Mouse (Mus musculus) limb, embryonic 14.5 days (tissue): ENCODE results near the gene Zdbf2. TPM values are rescaled to one million over a fixed set of nuclear protein-coding genes. Genes with fewer than 3 reads are reported as not detected.
A peak's percentile ranks its signal among the peaks of the same experiment; 100 is the strongest.

Experiments
- ATAC-seq: fragments of 200-750 bp; cut with Nextera tagmentation; 2 replicates; pipeline ENCODE4 v1.8.0; 2017; ENCODE audit warnings: low read depth, moderate number of reproducible peaks, moderate TSS enrichment; ENCODE audit not compliant: low FRiP score
- DNase-seq: peaks from one replicate; pipeline ENCODE4 v3.0.0-alpha.2; 2015; ENCODE audit warnings: low spot score
- H3K27ac ChIP-seq: fragments of 300-500 bp; sonication (generic); replicated peaks from 2 replicates; pipeline ENCODE4 v1.5.1; 2014; ENCODE audit warnings: low read depth, mild to moderate bottlenecking, low read length, moderate library complexity, mixed read lengths
- H3K27me3 ChIP-seq: fragments of 300-500 bp; sonication (generic); 2 replicates; pipeline ENCODE4 v1.6.1; 2014; ENCODE audit warnings: low read length, mixed read lengths; ENCODE audit not compliant: control insufficient read depth, insufficient read depth
- H3K36me3 ChIP-seq: fragments of 300-500 bp; sonication (generic); 2 replicates; pipeline ENCODE4 v1.6.1; 2014; ENCODE audit warnings: mild to moderate bottlenecking, low read length, moderate library complexity, mixed read lengths; ENCODE audit not compliant: control insufficient read depth, insufficient read depth
- H3K4me1 ChIP-seq: fragments of 300-500 bp; sonication (generic); 2 replicates; pipeline ENCODE4 v1.6.1; 2014; ENCODE audit warnings: antibody characterized with exemption, low read length, mixed read lengths; ENCODE audit not compliant: control insufficient read depth, insufficient read depth
- H3K4me2 ChIP-seq: fragments of 300-500 bp; sonication (generic); replicated peaks from 2 replicates; pipeline ENCODE4 v1.6.1; 2014; ENCODE audit warnings: low read depth, mild to moderate bottlenecking, low read length, moderate library complexity; ENCODE audit not compliant: severe bottlenecking
- H3K4me3 ChIP-seq: fragments of 300-500 bp; sonication (generic); replicated peaks from 2 replicates; pipeline ENCODE4 v1.5.1; 2014; ENCODE audit warnings: low read length
- H3K9ac ChIP-seq: fragments of 300-500 bp; sonication (generic); 2 replicates; pipeline ENCODE4 v1.6.1; 2014; ENCODE audit warnings: mild to moderate bottlenecking, low read depth, low read length, moderate library complexity; ENCODE audit not compliant: severe bottlenecking
- H3K9me3 ChIP-seq: fragments of 300-500 bp; sonication (generic); 2 replicates; pipeline ENCODE4 v1.6.1; 2016; ENCODE audit warnings: low read length; ENCODE audit not compliant: control insufficient read depth
- POLR2A ChIP-seq: fragments of 200-500 bp; IDR thresholded peaks from 2 replicates; pipeline ENCODE4 v1.8.0; 2012; ENCODE audit warnings: inconsistent platforms, mild to moderate bottlenecking, moderate library complexity, borderline replicate concordance; ENCODE audit not compliant: insufficient read depth, insufficient read length; ENCODE audit errors: extremely low read depth
- WGBS: fragments of 180-500 bp; shearing (Covaris S2); extraction: QIAGEN DNeasy Blood & Tissue Kit; methylation state at CpG from one replicate; pipeline ENCODE4 v1.1.7; 2014; 5-methylcytosine and 5-hydroxymethylcytosine counted together
- polyA plus RNA-seq, 2 experiments: library from polyadenylated mRNA; depleted of rRNA in 1 of 2; stranded (reverse) in 1 of 2; unstranded in 1 of 2; fragments of >200 nt; fragmentation: Nextera tagmentation in 1 of 2; extraction: Ambion mirVana in 1 of 2; gene quantifications; 2 replicates each; pipeline versions ENCODE4 v1.2.1 to v1.2.3; 2012 to 2014

Zdbf2 gene
- polyA plus RNA-seq, 2 experiments, result 7.8 to 18.0 TPM

DNA sequence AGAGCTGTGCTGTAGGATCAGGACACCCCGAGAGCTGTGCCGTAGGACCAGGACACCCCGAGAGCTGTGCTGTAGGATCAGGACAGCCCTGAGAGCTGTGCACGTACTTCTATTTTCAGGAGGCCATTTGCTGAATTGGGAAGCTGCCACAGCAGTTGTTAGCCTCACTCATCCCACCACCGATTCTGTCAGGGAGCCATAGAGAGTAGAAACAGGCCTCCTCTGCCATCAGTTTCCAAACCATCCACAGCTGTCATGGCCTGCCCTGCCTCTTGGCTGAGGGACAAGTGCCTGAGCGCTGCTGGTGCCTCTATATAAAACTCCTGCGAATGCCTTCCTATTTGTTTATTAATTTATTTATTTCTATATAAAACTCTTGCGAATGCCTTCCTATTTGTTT is 33.3 kb upstream of the Zdbf2 start:
- Histone ChIP-seq H3K27me3 (peaks cover 6% of the 10 kb centered on the region; the same call in 1 of the 2 replicates), H3K4me2 (no peak overlapping the region), H3K9ac (no peak overlapping the region), H3K4me3 (no peak overlapping the region), H3K9me3 (no peaks in the 10 kb centered on the region), H3K4me1 (peaks cover 2% of the 10 kb centered on the region; the same call in 1 of the 2 replicates), H3K36me3 (no peaks in the 10 kb centered on the region), H3K27ac (no peak overlapping the region; the same call in 1 of the 2 replicates)
- 79% methylated on average over 8 of the region's 8 CpGs for WGBS
- ATAC-seq, result peak; percentile 65
- peak; percentile 56 for DNase-seq
- TF ChIP-seq POLR2A, result no peak

DNA sequence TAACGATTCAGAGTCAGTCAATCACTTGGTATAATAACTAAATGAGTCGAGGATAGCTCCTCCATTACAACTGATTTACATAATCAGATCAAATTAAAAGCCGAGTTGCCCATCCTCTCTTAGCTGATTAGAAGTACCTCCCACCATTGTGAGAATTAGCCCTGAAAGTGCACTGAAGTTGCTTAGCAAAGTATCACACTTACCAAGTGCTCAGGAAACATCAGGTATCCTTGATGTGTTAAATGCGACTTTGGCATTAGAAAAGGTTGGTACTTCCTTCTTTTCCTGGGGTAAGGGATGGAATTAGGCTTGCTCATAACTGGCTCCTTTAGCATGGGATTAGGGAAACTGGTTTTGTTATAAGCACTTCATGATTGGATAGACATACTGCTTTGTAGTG is 29.2 kb upstream of the Zdbf2 start:
- H3K36me3 ChIP-seq, result no peaks in the 10 kb centered on the region
- H3K9me3 ChIP-seq, result no peaks in the 10 kb centered on the region
- peaks cover 38% of the 10 kb centered on the region for H3K27me3 ChIP-seq
- H3K4me1 ChIP-seq, result 0 out of 2 replicates have a peak, but pooled peaks cover 2% of the 10 kb centered on the region
- DNase-seq (no peak), ATAC-seq (no peak)
- no peak overlapping the region for H3K4me3 ChIP-seq
- no peak overlapping the region for H3K4me2 ChIP-seq
- H3K27ac ChIP-seq, result no peak overlapping the region
- no peak overlapping the region for H3K9ac ChIP-seq
- TF ChIP-seq POLR2A, result no peak
- 48% methylated on average over 4 of the region's 4 CpGs for WGBS

DNA sequence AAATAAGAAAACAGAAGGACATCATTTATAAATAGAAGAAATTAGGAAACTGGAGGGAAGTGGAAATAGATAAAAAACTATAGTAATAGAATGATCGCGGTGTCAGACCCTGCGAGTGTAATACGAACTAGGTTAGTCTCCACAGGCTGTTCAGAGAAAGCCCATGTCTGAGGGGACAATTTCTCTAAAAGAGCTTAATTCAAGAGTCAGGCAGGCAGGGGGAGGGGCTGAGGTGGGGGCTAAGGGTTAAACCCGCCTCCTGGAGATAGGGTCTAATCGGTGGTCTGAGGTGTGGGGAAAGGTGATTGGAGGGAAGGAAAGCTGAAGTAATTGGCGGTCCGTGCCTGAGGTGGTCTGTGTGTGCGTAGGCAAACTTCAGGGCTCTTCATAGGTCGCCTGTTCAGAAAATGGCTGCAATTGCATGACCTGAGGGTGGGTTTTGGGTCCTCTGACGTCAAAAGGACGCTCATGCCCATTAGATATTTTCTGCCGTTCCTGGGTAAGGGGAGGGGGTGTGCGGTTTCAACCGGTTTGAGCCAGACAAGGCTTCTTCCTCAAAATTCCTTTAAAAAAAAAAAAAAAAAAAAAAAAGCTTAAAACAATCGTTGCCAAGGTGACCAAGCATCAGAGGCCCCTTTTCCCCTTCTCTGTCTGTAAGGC is 26.1 kb upstream of the Zdbf2 start:
- Histone ChIP-seq H3K4me2 (peak overlapping the region; percentile 25; the same call in 1 of the 2 replicates), H3K4me3 (peak overlapping the region; percentile 15), H3K36me3 (no peaks in the 10 kb centered on the region), H3K9me3 (0 out of 2 replicates have a peak, but pooled peaks cover 2% of the 10 kb centered on the region), H3K4me1 (0 out of 2 replicates have a peak, but pooled peaks cover 2% of the 10 kb centered on the region), H3K27me3 (peaks cover 58% of the 10 kb centered on the region), H3K9ac (no peak overlapping the region), H3K27ac (no peak overlapping the region)
- no peak for DNase-seq
- ATAC-seq, result peak; percentile 74
- WGBS, result 1% methylated on average over 16 of the region's 16 CpGs
- TF ChIP-seq POLR2A, result no peak

DNA sequence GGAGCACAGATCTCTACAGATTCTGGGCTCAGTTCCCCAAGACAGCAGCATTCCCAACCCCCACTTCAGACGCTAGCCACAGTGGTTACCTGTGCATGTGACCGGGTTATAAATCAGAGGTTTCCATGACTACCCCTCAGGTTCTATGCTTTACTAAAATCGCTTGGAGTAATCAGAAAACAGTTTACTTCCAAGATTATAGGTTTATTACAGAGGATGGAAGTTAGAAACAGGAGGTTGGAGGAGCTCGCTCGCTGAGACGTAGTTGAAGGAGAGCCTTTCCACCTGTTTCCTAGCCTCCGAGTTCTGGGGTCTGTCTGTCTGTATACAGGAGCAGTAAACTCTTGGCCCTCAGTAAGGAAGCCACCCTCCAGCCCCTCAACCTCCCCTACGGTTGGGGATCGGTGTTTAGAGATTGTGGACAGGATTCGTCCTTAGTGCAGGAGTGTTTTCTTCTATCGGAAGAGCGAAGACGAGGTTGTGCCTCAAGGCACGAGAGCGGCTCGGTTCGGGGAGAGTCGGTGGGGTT is 25.2 kb upstream of the Zdbf2 start:
- no peak overlapping the region for H3K27ac ChIP-seq
- H3K9me3 ChIP-seq, result 0 out of 2 replicates have a peak, but pooled peaks cover 2% of the 10 kb centered on the region
- no peak for DNase-seq
- peak overlapping the region; percentile 24 for H3K4me3 ChIP-seq
- TF ChIP-seq POLR2A, result no peak
- H3K27me3 ChIP-seq, result peaks cover 66% of the 10 kb centered on the region
- ATAC-seq, result no peak
- WGBS, result 1% methylated on average over 18 of the region's 18 CpGs
- 0 out of 2 replicates have a peak, but pooled peaks cover 2% of the 10 kb centered on the region for H3K4me1 ChIP-seq
- H3K36me3 ChIP-seq, result no peaks in the 10 kb centered on the region
- peak overlapping the region; percentile 44 for H3K4me2 ChIP-seq
- H3K9ac ChIP-seq, result peak overlapping the region; percentile 13; the same call in 1 of the 2 replicates

DNA sequence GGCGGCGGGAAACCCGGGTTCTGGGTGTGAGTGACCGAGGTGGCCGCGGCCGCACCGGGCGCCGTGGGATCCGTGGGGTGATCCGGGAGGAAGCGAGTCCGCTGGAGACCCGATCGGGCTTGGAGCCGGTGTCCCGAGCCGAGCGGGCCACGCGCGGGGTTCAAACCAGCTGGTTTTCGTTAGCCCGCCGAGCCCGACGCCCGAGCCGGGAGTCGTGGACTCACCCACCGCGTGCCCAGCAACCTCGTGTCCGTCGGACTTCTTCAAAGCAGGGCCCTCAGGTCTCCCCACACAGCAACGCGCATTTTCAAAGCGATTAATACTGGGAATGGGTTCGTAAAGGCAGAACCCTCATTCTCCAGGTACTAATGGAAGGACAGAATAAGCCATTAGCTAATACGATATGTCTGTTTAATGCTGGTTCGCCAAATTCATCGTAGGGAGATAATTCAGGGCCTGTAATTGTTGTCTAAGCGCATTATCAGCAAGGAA is 24.7 kb upstream of the Zdbf2 start:
- ATAC-seq (no peak), DNase-seq (no peak)
- 3% methylated on average over 41 of the region's 44 CpGs for WGBS
- Histone ChIP-seq H3K9ac (peak overlapping the region; percentile 13; the same call in 1 of the 2 replicates), H3K4me2 (peak overlapping the region; percentile 44), H3K4me3 (peak overlapping the region; percentile 24), H3K36me3 (no peaks in the 10 kb centered on the region), H3K9me3 (0 out of 2 replicates have a peak, but pooled peaks cover 2% of the 10 kb centered on the region), H3K27me3 (peaks cover 71% of the 10 kb centered on the region), H3K27ac (no peak overlapping the region), H3K4me1 (0 out of 2 replicates have a peak, but pooled peaks cover 2% of the 10 kb centered on the region)
- TF ChIP-seq POLR2A, result no peak
